Mouse (Mus musculus) intestine, embryonic 16.5 days (tissue): ENCODE data around the gene C1qb. TPM values are rescaled to one million over a fixed set of nuclear protein-coding genes. Genes with fewer than 3 reads are reported as not detected.

Source experiments
- ATAC-seq: fragments of 200-750 bp; cut with Nextera tagmentation; 2 replicates; pipeline ENCODE4 v1.8.0; 2017; ENCODE audit warnings: moderate TSS enrichment, moderate library complexity
- H3K27ac ChIP-seq: fragments of 300-500 bp; sonication (generic); 2 replicates; pipeline ENCODE4 v1.5.1; 2014; ENCODE audit warnings: mild to moderate bottlenecking, low read length
- H3K27me3 ChIP-seq: fragments of 300-500 bp; sonication (generic); replicated peaks from 2 replicates; pipeline ENCODE4 v1.6.1; 2014; ENCODE audit warnings: low read length, control low read depth, mixed read lengths; ENCODE audit not compliant: control insufficient read depth, insufficient read depth
- H3K36me3 ChIP-seq: fragments of 300-500 bp; sonication (generic); 2 replicates; pipeline ENCODE4 v1.6.1; 2014; ENCODE audit warnings: low read length, control low read depth; ENCODE audit not compliant: control insufficient read depth, insufficient read depth
- H3K4me1 ChIP-seq: fragments of 300-500 bp; sonication (generic); 2 replicates; pipeline ENCODE4 v1.6.1; 2014; ENCODE audit warnings: low read length, control low read depth, mixed read lengths; ENCODE audit not compliant: control insufficient read depth, insufficient read depth
- H3K4me2 ChIP-seq: fragments of 300-500 bp; sonication (generic); 2 replicates; pipeline ENCODE4 v1.6.1; 2014; ENCODE audit warnings: low read depth, low read length, control low read depth
- H3K4me3 ChIP-seq: fragments of 300-500 bp; sonication (generic); 2 replicates; pipeline ENCODE4 v1.5.1; 2014; ENCODE audit warnings: mild to moderate bottlenecking, low read length
- H3K9ac ChIP-seq: fragments of 300-500 bp; sonication (generic); 2 replicates; pipeline ENCODE4 v1.6.1; 2014; ENCODE audit warnings: low read depth, low read length
- H3K9me3 ChIP-seq: fragments of 300-500 bp; sonication (generic); 2 replicates; pipeline ENCODE4 v1.6.1; 2016; ENCODE audit warnings: low read length, control low read depth; ENCODE audit not compliant: control insufficient read depth
- WGBS: fragments of 180-500 bp; shearing (Covaris S2); extraction: QIAGEN DNeasy Blood & Tissue Kit; methylation state at CpG from one replicate; pipeline ENCODE4 v1.1.7; 2014; 5-methylcytosine and 5-hydroxymethylcytosine counted together
- polyA plus RNA-seq: library from polyadenylated mRNA; unstranded; fragments of >200 nt; fragmentation: Nextera tagmentation; extraction: Ambion mirVana; gene quantifications from 2 replicates; pipeline ENCODE4 v1.2.1, GENCODE M21; 2015

C1qb gene
- polyA plus RNA-seq, 1 experiment from 2014 or later, result 76.3 TPM

DNA sequence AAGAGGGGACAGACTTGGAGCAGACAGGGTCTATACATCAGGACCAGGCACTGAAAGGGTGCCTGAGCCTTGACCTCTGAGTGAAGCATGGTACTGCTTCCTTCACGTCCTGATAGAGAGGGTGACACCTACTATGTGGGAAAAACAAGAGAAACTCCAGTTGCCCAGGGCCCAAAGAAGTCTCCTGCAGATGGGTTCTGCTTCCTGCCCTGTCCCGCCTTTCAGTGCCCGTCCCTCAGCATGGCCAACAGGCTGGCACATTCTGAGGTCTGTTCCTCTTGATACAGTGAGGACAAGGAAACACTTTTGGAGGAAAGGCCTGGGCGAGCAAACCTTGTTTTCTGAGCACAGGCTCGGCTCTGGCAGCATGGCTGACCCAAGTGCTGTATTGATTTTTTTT is 1.7 kb upstream of the C1qb start:
- WGBS, result 57% methylated on average over 5 of the region's 5 CpGs
- no peak for ATAC-seq
- Histone ChIP-seq H3K9ac (no peak overlapping the region), H3K27me3 (peaks cover 5% of the 10 kb centered on the region; the same call in 1 of the 2 replicates), H3K4me2 (no peak overlapping the region), H3K36me3 (no peaks in the 10 kb centered on the region), H3K4me3 (no peak overlapping the region), H3K9me3 (no peaks in the 10 kb centered on the region), H3K27ac (no peak overlapping the region), H3K4me1 (no peaks in the 10 kb centered on the region)

GRCm38 (mm10) chr4:136878601-136879000 is 7.4 kb downstream of the C1qb start:
- no peaks in the 10 kb centered on the region for H3K9me3 ChIP-seq
- no peak overlapping the region for H3K4me3 ChIP-seq
- 26% methylated on average over 5 of the region's 5 CpGs for WGBS
- no peaks in the 10 kb centered on the region for H3K4me1 ChIP-seq
- no peak for ATAC-seq
- no peaks in the 10 kb centered on the region for H3K27me3 ChIP-seq
- H3K4me2 ChIP-seq, result no peak overlapping the region
- no peak overlapping the region for H3K27ac ChIP-seq
- no peak overlapping the region for H3K9ac ChIP-seq
- no peaks in the 10 kb centered on the region for H3K36me3 ChIP-seq

GRCm38 (mm10) chr4:136878171-136878570 is 7.8 kb downstream of the C1qb start:
- Histone ChIP-seq H3K4me2 (no peak overlapping the region), H3K9ac (no peak overlapping the region), H3K27me3 (no peaks in the 10 kb centered on the region), H3K4me1 (no peaks in the 10 kb centered on the region), H3K36me3 (no peaks in the 10 kb centered on the region), H3K9me3 (no peaks in the 10 kb centered on the region), H3K27ac (no peak overlapping the region), H3K4me3 (no peak overlapping the region)
- 42% methylated on average over 8 of the region's 8 CpGs for WGBS
- no peak for ATAC-seq

DNA sequence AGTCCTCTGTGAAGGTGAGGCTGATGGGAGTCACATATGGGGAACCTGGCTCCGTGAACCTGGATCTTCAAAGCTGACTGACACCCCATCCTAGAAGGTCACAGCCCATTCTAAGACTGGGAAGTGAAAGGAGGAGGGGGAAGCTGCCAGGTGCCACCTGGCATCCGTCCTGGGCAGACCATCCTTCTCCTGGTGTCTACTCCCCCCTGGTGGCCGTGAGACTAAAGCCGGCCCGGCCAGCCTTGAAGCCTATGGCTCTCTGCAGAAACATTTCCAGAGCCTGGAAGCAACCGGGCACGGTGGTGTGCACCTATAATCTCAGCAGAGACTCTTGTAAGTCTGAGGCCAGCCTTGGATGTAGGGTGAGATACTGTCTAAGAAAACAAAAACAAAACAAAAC is 9.0 kb downstream of the C1qb start:
- 19% methylated on average over 7 of the region's 7 CpGs for WGBS
- Histone ChIP-seq H3K4me2 (no peak overlapping the region), H3K36me3 (no peaks in the 10 kb centered on the region), H3K4me1 (no peaks in the 10 kb centered on the region), H3K9ac (no peak overlapping the region), H3K27ac (no peak overlapping the region), H3K27me3 (no peaks in the 10 kb centered on the region), H3K4me3 (no peak overlapping the region), H3K9me3 (no peaks in the 10 kb centered on the region)
- peak; percentile 67; the same call in 1 of the 2 replicates for ATAC-seq

GRCm38 (mm10) chr4:136875012-136875411 is 11.0 kb downstream of the C1qb start:
- Histone ChIP-seq H3K9ac (no peak overlapping the region), H3K4me1 (no peaks in the 10 kb centered on the region)
- ATAC-seq, result no peak

GRCm38 (mm10) chr4:136868371-136868770 is 17.6 kb downstream of the C1qb start:
- Histone ChIP-seq H3K4me2 (no peak overlapping the region), H3K27me3 (no peaks in the 10 kb centered on the region), H3K27ac (no peak overlapping the region), H3K4me3 (no peak overlapping the region), H3K9me3 (no peaks in the 10 kb centered on the region), H3K36me3 (no peaks in the 10 kb centered on the region), H3K4me1 (peaks cover 12% of the 10 kb centered on the region; the same call in 1 of the 2 replicates), H3K9ac (no peak overlapping the region)
- WGBS, result 60% methylated on average over 6 of the region's 6 CpGs
- peak; percentile 81 for ATAC-seq

More at GRCm38 (mm10) chr4:136875012-136875411, 11.0 kb downstream of the C1qb start:
- H3K36me3 ChIP-seq, result no peaks in the 10 kb centered on the region
- H3K4me3 ChIP-seq, result no peak overlapping the region
- H3K4me2 ChIP-seq, result no peak overlapping the region
- H3K9me3 ChIP-seq, result no peaks in the 10 kb centered on the region
- H3K27me3 ChIP-seq, result no peaks in the 10 kb centered on the region
- WGBS, result 82% methylated on average over 14 of the region's 14 CpGs
- H3K27ac ChIP-seq, result no peak overlapping the region

DNA sequence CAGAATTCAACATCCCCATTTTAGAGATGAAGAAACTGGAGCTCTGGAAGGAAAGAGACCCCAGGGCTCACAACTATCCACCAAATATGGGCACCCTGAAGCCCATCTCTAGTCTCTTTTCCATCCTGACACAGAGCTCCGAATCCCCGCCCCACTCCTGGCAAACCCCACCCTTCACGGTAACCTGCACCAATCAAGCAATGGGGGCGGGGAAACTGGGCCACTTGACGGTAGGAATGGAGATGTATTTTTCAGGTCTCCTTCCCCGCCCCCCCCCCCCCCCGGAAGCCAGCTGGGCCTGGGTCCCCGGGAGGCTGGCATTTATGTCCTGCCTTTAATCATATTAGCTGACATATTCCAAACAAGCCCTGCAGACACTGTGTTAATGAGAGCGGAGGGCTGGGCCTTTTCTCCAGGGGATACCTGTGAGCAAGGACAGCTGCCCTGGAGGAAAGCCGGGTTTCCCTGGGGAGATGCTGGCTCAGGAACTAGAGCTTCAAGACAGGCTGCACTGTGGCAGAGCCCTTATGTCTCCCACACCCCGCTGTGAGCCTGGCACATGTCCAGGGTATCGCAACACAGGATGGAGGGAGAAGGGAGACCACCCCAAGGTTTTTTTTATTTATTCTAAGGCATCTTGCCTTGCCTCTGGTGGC is 18.2 kb downstream of the C1qb start:
- 11% methylated on average over 12 of the region's 12 CpGs for WGBS
- Histone ChIP-seq H3K27me3 (no peaks in the 10 kb centered on the region), H3K4me2 (no peak overlapping the region), H3K36me3 (no peaks in the 10 kb centered on the region), H3K4me1 (peaks cover 14% of the 10 kb centered on the region; the same call in 1 of the 2 replicates), H3K27ac (no peak overlapping the region), H3K9ac (no peak overlapping the region), H3K4me3 (no peak overlapping the region), H3K9me3 (no peaks in the 10 kb centered on the region)
- ATAC-seq, result peak; percentile 39

- Histone ChIP-seq H3K27me3 (no peaks in the 10 kb centered on the region), H3K4me2 (no peak overlapping the region), H3K27ac (no peak overlapping the region), H3K36me3 (no peaks in the 10 kb centered on the region), H3K9me3 (no peaks in the 10 kb centered on the region), H3K4me3 (no peak overlapping the region), H3K4me1 (peaks cover 25% of the 10 kb centered on the region), H3K9ac (no peak overlapping the region)
- ATAC-seq, result no peak
- WGBS, result 73% methylated on average over 5 of the region's 5 CpGs
These were observed 20.5 kb downstream of the C1qb start for GRCm38 (mm10) chr4:136865531-136865930.

DNA sequence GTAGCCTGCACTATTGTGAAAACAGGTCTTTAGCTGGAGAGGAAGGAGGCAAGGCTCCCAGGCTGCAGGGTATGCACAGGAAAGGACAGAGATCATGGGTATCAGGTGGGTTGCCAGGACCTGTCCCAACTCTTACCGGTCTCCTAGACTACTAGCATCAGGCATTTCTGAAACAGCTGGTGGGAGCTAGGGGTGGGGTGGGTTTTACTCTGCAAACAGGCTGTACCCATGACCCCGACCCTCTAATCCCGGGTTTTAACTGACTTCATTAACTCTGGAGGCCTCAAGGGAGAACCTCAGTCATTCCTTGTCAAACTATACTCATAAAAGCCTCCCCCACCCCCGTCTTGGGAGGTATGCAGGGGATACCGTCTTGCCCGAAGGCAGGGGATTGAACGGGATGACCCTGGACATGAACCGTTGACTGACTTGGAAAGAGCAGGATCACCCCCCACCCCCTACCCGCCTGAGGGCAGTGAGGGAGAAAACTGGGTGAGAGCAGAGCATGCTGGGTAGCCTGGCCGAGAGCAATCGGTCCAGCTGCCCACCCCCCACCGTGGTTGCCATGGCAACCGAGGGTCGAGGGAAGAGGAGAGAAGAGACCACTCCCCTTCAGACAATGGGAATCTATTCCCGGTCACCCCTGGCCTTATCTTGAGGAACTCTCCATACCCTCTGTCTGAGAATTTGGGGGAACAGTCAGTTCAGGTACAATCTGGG is 21.1 kb downstream of the C1qb start:
- H3K4me2 ChIP-seq, result no peak overlapping the region
- 15% methylated on average over 15 of the region's 15 CpGs for WGBS
- no peaks in the 10 kb centered on the region for H3K36me3 ChIP-seq
- no peaks in the 10 kb centered on the region for H3K27me3 ChIP-seq
- H3K9ac ChIP-seq, result no peak overlapping the region
- H3K4me3 ChIP-seq, result no peak overlapping the region
- H3K4me1 ChIP-seq, result peaks cover 25% of the 10 kb centered on the region
- no peak for ATAC-seq
- no peaks in the 10 kb centered on the region for H3K9me3 ChIP-seq
- H3K27ac ChIP-seq, result no peak overlapping the region
